Mouse (Mus musculus) myocyte (in vitro differentiated cells): Measurements from ENCODE around the gene Capns2. TPM values are rescaled to one million over a fixed set of nuclear protein-coding genes. Genes with fewer than 3 reads are reported as not detected.

Experiments used
- H3K27me3 ChIP-seq: one replicate; pipeline ENCODE4 v1.6.1; 2011; ENCODE audit not compliant: control insufficient read depth, insufficient read depth, insufficient read length
- H3K36me3 ChIP-seq: one replicate; pipeline ENCODE4 v1.6.1; 2011; ENCODE audit not compliant: control insufficient read depth, insufficient read depth
- H3K4me2 ChIP-seq: one replicate; pipeline ENCODE4 v1.6.1; 2011; ENCODE audit warnings: low read depth, control low read depth
- H3K4me3 ChIP-seq: one replicate; pipeline ENCODE4 v1.5.1; 2011; ENCODE audit warnings: mild to moderate bottlenecking, control low read depth, moderate library complexity
- H3K79me2 ChIP-seq: one replicate; pipeline ENCODE4 v1.6.1; 2011; ENCODE audit not compliant: control insufficient read depth, insufficient read depth
- H3ac ChIP-seq: one replicate; pipeline ENCODE4 v1.6.1; 2011; ENCODE audit not compliant: control insufficient read depth, insufficient read length
- CEBPB ChIP-seq: IDR thresholded peaks from 2 replicates; pipeline ENCODE4 v1.6.1; 2011; ENCODE audit warnings: mild to moderate bottlenecking, moderate library complexity; ENCODE audit not compliant: poor library complexity, insufficient read depth, severe bottlenecking
- E2F4 ChIP-seq: IDR thresholded peaks from one replicate; pipeline ENCODE4 v1.6.1; 2011; ENCODE audit warnings: mild to moderate bottlenecking, control low read depth, moderate library complexity; ENCODE audit not compliant: insufficient read depth
- MAX ChIP-seq: IDR thresholded peaks from one replicate; pipeline ENCODE4 v1.6.1; 2011; ENCODE audit warnings: low read depth, mild to moderate bottlenecking, control low read depth
- MYOD1 ChIP-seq, 3 experiments: IDR thresholded peaks; one replicate each; pipeline ENCODE4 v1.6.1; 2011; ENCODE audit warnings: control low read depth in 2 of 3, low read depth in 2 of 3, mild to moderate bottlenecking in 2 of 3, moderate library complexity in 1 of 3; ENCODE audit not compliant: insufficient read length in 2 of 3, control insufficient read depth in 1 of 3
- MYOG ChIP-seq, 3 experiments: IDR thresholded peaks; one replicate each; pipeline ENCODE4 v1.6.1; 2011; ENCODE audit warnings: control low read depth in 2 of 3, low read depth in 2 of 3, mild to moderate bottlenecking in 2 of 3; ENCODE audit not compliant: insufficient read length in 2 of 3, control insufficient read depth in 1 of 3, insufficient read depth in 1 of 3
- POLR2A ChIP-seq: IDR thresholded peaks from one replicate; pipeline ENCODE4 v1.6.1; 2011; ENCODE audit warnings: low read depth, mild to moderate bottlenecking, control low read depth, moderate library complexity; ENCODE audit not compliant: insufficient read length
- POLR2AphosphoS2 ChIP-seq: IDR thresholded peaks from one replicate; pipeline ENCODE4 v1.6.1; 2011; ENCODE audit warnings: low read depth, control low read depth; ENCODE audit not compliant: insufficient read length
- REST ChIP-seq: IDR thresholded peaks from one replicate; pipeline ENCODE4 v1.6.1; 2011; ENCODE audit warnings: mild to moderate bottlenecking, control low read depth, moderate library complexity; ENCODE audit not compliant: insufficient read depth, insufficient read length
- SRF ChIP-seq: IDR thresholded peaks from one replicate; pipeline ENCODE4 v1.6.1; 2011; ENCODE audit warnings: low read depth; ENCODE audit not compliant: control insufficient read depth, insufficient read length
- TCF12 ChIP-seq: IDR thresholded peaks from one replicate; pipeline ENCODE4 v1.6.1; 2011; ENCODE audit warnings: mild to moderate bottlenecking, control low read depth; ENCODE audit not compliant: poor library complexity, insufficient read depth, severe bottlenecking
- TCF3 ChIP-seq: IDR thresholded peaks from one replicate; pipeline ENCODE4 v1.6.1; 2011; ENCODE audit warnings: low read depth, control low read depth; ENCODE audit not compliant: insufficient read length
- USF1 ChIP-seq: IDR thresholded peaks from one replicate; pipeline ENCODE4 v1.6.1; 2011; ENCODE audit warnings: low read depth, mild to moderate bottlenecking, control low read depth, moderate library complexity
- polyA plus RNA-seq: library from polyadenylated mRNA; unstranded; fragments of >200 nt; fragmentation: generic; extraction: Trizol; gene quantifications from one replicate; pipeline ENCODE4 v1.2.1, GENCODE M21; 2012; ENCODE audit warnings: missing spikeins

Capns2 gene
- polyA plus RNA-seq, 1 experiment = 0.04 TPM

DNA sequence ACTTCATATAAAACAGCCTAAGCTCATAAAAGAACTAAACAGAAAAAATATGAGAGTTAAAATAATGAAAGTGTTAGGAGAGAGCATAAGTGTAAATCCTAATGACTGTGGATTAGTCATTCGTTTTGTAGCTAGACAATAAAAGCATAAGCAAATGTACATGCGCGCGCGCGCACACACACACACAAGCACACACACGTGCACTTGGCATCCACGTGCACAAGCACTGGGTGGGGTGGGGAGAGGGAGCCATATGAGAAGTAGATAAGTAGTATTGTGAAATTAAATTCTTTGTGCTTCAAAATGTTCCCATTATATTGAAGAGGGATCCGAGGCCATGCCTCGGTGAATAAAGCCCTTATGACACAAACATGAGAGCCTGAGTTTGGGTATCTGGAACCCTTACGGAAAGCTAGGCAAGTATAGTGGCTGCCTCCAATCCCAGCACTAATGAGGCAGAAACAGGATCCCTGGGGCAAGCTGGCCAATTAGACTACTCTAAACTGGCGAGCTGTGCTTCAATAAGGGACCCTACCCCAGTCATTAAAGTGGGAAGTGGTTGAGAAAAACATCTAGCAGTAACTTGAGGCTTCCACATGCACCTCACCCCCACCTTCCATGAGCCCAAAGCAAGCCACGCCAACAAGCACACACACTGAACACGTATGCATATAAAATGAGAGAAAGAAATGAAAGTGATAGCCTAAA lies 42.6 kb upstream of the Capns2 start:
- TF ChIP-seq TCF12 = no peak
- TF ChIP-seq REST = no peak
- no peak for TF ChIP-seq SRF
- no peak for TF ChIP-seq CEBPB
- TF ChIP-seq MAX = no peak
- no peak for TF ChIP-seq USF1
- no peak for TF ChIP-seq POLR2AphosphoS2
- no peak for TF ChIP-seq TCF3
- no peak for TF ChIP-seq MYOD1 (IDR thresholded peaks at IDR 0.05; ENCODE audit: control insufficient read depth in 1 of 3, insufficient read length in 2 of 3, low read depth in 2 of 3)
- TF ChIP-seq E2F4 = no peak
- no peak for TF ChIP-seq MYOG (IDR thresholded peaks at IDR 0.05; ENCODE audit: control insufficient read depth in 1 of 3, insufficient read depth in 1 of 3, insufficient read length in 2 of 3, low read depth in 2 of 3)
- TF ChIP-seq POLR2A = no peak
- H3K27me3 ChIP-seq = no peaks in the 10 kb centered on the region
- H3ac ChIP-seq = no peak overlapping the region

GRCm38 (mm10) chr8:92861977-92862376 lies 39.2 kb upstream of the Capns2 start:
- Histone ChIP-seq H3K79me2 (no peaks in the 10 kb centered on the region), H3K36me3 (no peaks in the 10 kb centered on the region), H3K27me3 (no peaks in the 10 kb centered on the region), H3K4me2 (no peak overlapping the region), H3ac (no peak overlapping the region), H3K4me3 (no peak overlapping the region)
- no peak for TF ChIP-seq MYOG (IDR thresholded peaks at IDR 0.05; ENCODE audit: control insufficient read depth in 1 of 3, insufficient read depth in 1 of 3, insufficient read length in 2 of 3, low read depth in 2 of 3)
- TF ChIP-seq REST = no peak
- no peak for TF ChIP-seq MAX
- no peak for TF ChIP-seq TCF12
- no peak for TF ChIP-seq MYOD1 (IDR thresholded peaks at IDR 0.05; ENCODE audit: control insufficient read depth in 1 of 3, insufficient read length in 2 of 3, low read depth in 2 of 3)
- no peak for TF ChIP-seq POLR2AphosphoS2
- no peak for TF ChIP-seq POLR2A
- TF ChIP-seq SRF = no peak
- no peak for TF ChIP-seq CEBPB
- TF ChIP-seq E2F4 = no peak
- TF ChIP-seq TCF3 = no peak
- no peak for TF ChIP-seq USF1

More for the DNA sequence above, 42.6 kb upstream of the Capns2 start:
- H3K36me3 ChIP-seq = no peaks in the 10 kb centered on the region
- no peak overlapping the region for H3K4me2 ChIP-seq
- H3K79me2 ChIP-seq = no peaks in the 10 kb centered on the region
- H3K4me3 ChIP-seq = no peak overlapping the region

DNA sequence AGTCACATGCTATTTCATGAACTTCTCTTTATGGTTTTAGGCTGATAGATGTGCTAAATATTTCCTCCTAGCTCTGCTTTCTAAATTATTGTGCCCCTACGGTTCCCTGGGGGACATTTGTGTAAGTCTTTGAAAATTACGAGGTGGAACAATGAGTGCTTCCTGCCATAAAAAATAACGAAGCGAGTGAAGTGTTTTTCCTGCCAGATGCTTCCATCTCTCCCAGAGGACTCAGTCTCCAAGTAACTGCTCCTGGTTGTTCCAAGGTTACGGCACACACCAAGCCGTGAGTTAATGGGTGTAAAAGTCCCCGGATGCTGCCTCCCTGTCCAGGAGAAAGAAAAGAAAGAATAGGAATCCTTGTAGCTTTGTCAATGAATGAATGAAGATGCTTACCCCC lies 30.9 kb upstream of the Capns2 start:
- TF ChIP-seq MYOG (IDR thresholded peaks at IDR 0.05; ENCODE audit: control insufficient read depth in 1 of 3, insufficient read depth in 1 of 3, insufficient read length in 2 of 3, low read depth in 2 of 3) (no peak), SRF (no peak), CEBPB (no peak), TCF12 (no peak), MAX (no peak), USF1 (no peak), POLR2AphosphoS2 (no peak), REST (no peak), MYOD1 (IDR thresholded peaks at IDR 0.05; ENCODE audit: control insufficient read depth in 1 of 3, insufficient read length in 2 of 3, low read depth in 2 of 3) (no peak), E2F4 (no peak), POLR2A (no peak), TCF3 (no peak)

DNA sequence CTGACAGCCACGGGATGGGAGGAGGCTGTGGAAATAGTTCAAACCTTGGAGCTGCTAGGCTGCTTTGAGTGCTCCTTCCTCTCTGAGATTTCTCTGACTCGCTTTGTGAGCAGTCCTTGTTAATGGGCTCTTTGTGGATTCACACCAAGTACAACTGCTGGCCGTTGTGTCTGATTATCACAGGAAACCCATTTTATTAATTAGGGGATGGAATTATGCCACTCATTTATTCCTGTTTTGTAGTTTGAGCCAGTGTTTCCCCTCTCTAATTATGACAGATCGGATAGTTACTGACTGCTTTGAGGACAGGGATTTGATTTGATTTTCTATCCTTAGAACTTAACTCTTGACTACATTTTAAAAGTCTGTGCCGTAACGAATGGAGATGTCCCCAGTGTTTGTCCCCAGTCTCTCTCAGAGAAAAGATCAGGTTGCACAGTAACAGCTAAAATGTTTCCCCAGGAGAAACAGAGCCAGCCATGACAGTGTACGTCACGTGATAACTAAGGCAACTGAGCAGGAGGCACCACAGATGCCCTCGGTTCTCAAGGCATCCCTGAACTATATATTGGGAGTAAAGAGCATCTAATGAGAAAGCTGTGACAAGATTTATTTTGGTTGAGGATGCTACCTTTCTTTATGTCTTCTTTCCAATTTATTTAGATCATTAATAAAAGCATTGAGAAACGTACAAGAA lies 29.0 kb upstream of the Capns2 start:
- TF ChIP-seq REST (no peak), POLR2A (no peak), USF1 (peak; percentile 15)
- H3ac ChIP-seq = no peak overlapping the region
- H3K4me2 ChIP-seq = no peak overlapping the region
- no peaks in the 10 kb centered on the region for H3K79me2 ChIP-seq
- H3K4me3 ChIP-seq = no peak overlapping the region
- H3K36me3 ChIP-seq = no peaks in the 10 kb centered on the region
- H3K27me3 ChIP-seq = no peaks in the 10 kb centered on the region

More for the DNA sequence above, 30.9 kb upstream of the Capns2 start:
- H3ac ChIP-seq = no peak overlapping the region
- no peak overlapping the region for H3K4me3 ChIP-seq
- H3K79me2 ChIP-seq = no peaks in the 10 kb centered on the region
- H3K36me3 ChIP-seq = no peaks in the 10 kb centered on the region
- no peak overlapping the region for H3K4me2 ChIP-seq
- H3K27me3 ChIP-seq = no peaks in the 10 kb centered on the region

GRCm38 (mm10) chr8:92875795-92876194 lies 25.4 kb upstream of the Capns2 start:
- Histone ChIP-seq H3K4me2 (no peak overlapping the region), H3K79me2 (no peaks in the 10 kb centered on the region)
- TF ChIP-seq TCF3 (no peak), REST (no peak), CEBPB (no peak), MYOG (IDR thresholded peaks at IDR 0.05; ENCODE audit: control insufficient read depth in 1 of 3, insufficient read depth in 1 of 3, insufficient read length in 2 of 3, low read depth in 2 of 3) (no peak), SRF (no peak), POLR2A (no peak), TCF12 (no peak), MYOD1 (IDR thresholded peaks at IDR 0.05; ENCODE audit: control insufficient read depth in 1 of 3, insufficient read length in 2 of 3, low read depth in 2 of 3) (no peak), USF1 (no peak), POLR2AphosphoS2 (no peak), E2F4 (no peak), MAX (no peak)

More at GRCm38 (mm10) chr8:92875795-92876194, 25.4 kb upstream of the Capns2 start:
- Histone ChIP-seq H3K36me3 (no peaks in the 10 kb centered on the region), H3K27me3 (no peaks in the 10 kb centered on the region), H3K4me3 (no peak overlapping the region), H3ac (no peak overlapping the region)
